Mouse (Mus musculus) E14TG2a.4 (cell line): ENCODE results near the gene Cd209a.

ENCODE experiments used
- CTCF ChIP-seq: conservative IDR thresholded peaks from 2 replicates; pipeline ENCODE4 v1.5.1; 2014; ENCODE audit warnings: low read length
- NANOG ChIP-seq: IDR thresholded peaks from 2 replicates; pipeline ENCODE4 v1.6.1; 2014; ENCODE audit warnings: borderline replicate concordance, low read length, mixed read lengths
- POU5F1 ChIP-seq: IDR thresholded peaks from 2 replicates; pipeline ENCODE4 v1.6.1; 2014; ENCODE audit warnings: low read length, borderline replicate concordance

GRCm38 (mm10) chr8:3721041-3721440 lies 27.7 kb downstream of the Cd209a start:
- TF ChIP-seq CTCF (no peak), POU5F1 (no peak), NANOG (no peak)
